ENCODE assay signal across 9 mouse cellular contexts in the genomic region with DNA sequence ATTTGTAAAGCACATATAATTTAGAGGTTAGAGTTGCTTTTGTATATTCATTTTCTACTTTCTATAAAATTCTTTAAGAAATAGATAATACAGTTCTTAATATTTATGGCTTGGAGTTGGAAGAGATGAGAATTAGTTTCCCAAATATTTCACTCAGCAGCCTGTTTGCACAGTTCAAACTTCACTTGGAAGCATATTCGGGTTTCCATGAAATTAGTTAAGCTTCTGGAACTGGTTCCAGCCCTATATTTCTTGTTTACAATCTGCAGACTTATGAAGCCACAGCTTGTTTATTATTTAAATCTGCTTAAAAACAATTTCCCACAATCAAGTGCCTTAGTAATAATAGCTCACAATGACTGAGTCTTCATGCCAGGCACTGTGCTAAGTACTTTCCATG. TPM values are rescaled to one million over a fixed set of nuclear protein-coding genes. Genes with fewer than 3 reads are reported as not detected.
DNase-seq lines count a peak whose midpoint lies in the region; ATAC-seq lines count a peak whose summit lies in the region.
"Had no signal": no experiment of that assay in that cellular context is flagged by ENCODE, and none has a peak within 500 bp of the region (broad histone marks: within the 10 kb centered on the region; RNA-seq: fewer than 3 reads in every experiment).

No protein-coding gene starts in this region.

- DNase-seq in kidney, adult 9 months = peak; percentile 28
- no peak for DNase-seq in kidney, postnatal 25 days
- DNase-seq in cerebellum, adult 9-11 months = no peak
- no peak for DNase-seq in adrenal gland, postnatal 4 days (ENCODE audit: low spot score in 2 of 2)
- DNase-seq: lung, postnatal 10 days; thymus, adult 18-20 months had no signal

- no peaks in the 10 kb centered on the region for H3K9me3 ChIP-seq in embryonic facial prominence, embryonic 13.5 days
- no peaks in the 10 kb centered on the region for H3K9me3 ChIP-seq in liver, embryonic 12.5 days (replicated peaks)

- 40% methylated on average over 1 of the region's 1 CpGs for WGBS in embryonic facial prominence, embryonic 13.5 days
- WGBS in liver, embryonic 12.5 days (ENCODE audit: insufficient replicate concordance) = 39% methylated on average over 1 of the region's 1 CpGs

- peaks cover 13% of the 10 kb centered on the region; the same call in 1 of the 2 replicates for H3K4me1 ChIP-seq in brown adipose tissue, adult 24 weeks (ENCODE audit: control insufficient read depth, insufficient read depth, insufficient read length, low read length)
- peaks cover 20% of the 10 kb centered on the region for H3K4me1 ChIP-seq in embryonic facial prominence, embryonic 13.5 days
- peaks cover 29% of the 10 kb centered on the region for H3K4me1 ChIP-seq in liver, embryonic 12.5 days

- H3K9ac ChIP-seq in embryonic facial prominence, embryonic 13.5 days = no peak overlapping the region
- no peak overlapping the region for H3K9ac ChIP-seq in liver, embryonic 12.5 days

- peak overlapping the region; percentile 95 for H3K4me3 ChIP-seq in brown adipose tissue, adult 24 weeks (ENCODE audit: insufficient read depth, low read depth, low read length)
- peak overlapping the region; percentile 63 for H3K4me3 ChIP-seq in embryonic facial prominence, embryonic 13.5 days
- H3K4me3 ChIP-seq in liver, embryonic 12.5 days = peak overlapping the region; percentile 73; the same call in 1 of the 2 replicates

- ATAC-seq in embryonic facial prominence, embryonic 13.5 days (ENCODE audit: insufficient number of reproducible peaks, insufficient read depth, low FRiP score, low TSS enrichment, low read depth) = no peak
- no peak for ATAC-seq in liver, embryonic 12.5 days

- H3K27ac ChIP-seq in brown adipose tissue, adult 24 weeks (replicated peaks; ENCODE audit: low read depth, low read length) = peak overlapping the region; percentile 61; the same call in 1 of the 2 replicates
- no peak overlapping the region for H3K27ac ChIP-seq in embryonic facial prominence, embryonic 13.5 days
- no peak overlapping the region for H3K27ac ChIP-seq in liver, embryonic 12.5 days

- no peaks in the 10 kb centered on the region for H3K36me3 ChIP-seq in embryonic facial prominence, embryonic 13.5 days
- no peaks in the 10 kb centered on the region for H3K36me3 ChIP-seq in liver, embryonic 12.5 days

- H3K4me2 ChIP-seq in embryonic facial prominence, embryonic 13.5 days = peak overlapping the region; percentile 72
- peak overlapping the region; percentile 88 for H3K4me2 ChIP-seq in liver, embryonic 12.5 days

- H3K27me3 ChIP-seq in embryonic facial prominence, embryonic 13.5 days = no peaks in the 10 kb centered on the region
- no peaks in the 10 kb centered on the region for H3K27me3 ChIP-seq in liver, embryonic 12.5 days (replicated peaks)

RNA-seq across cellular contexts. Expression of gene Arhgap29, which starts 17.1 kb away (rescaled TPM):
- polyA plus RNA-seq in brown adipose tissue, adult 24 weeks (2012; ENCODE audit: insufficient read depth, insufficient read length, missing spikeins) = 73.7 and 81.7 TPM in 2 replicates
- polyA plus RNA-seq in embryonic facial prominence, embryonic 13.5 days (2015; fragmentation: Nextera tagmentation; extraction: Ambion mirVana) = 44.2 and 49.3 TPM in 2 replicates
- 11.2 and 12.7 TPM in 2 replicates for polyA plus RNA-seq in liver, embryonic 12.5 days (2016; fragmentation: Nextera tagmentation; extraction: Ambion mirVana)
- 10 to 100 TPM; 82.8 to 88.0 TPM for total RNA-seq in adrenal gland, postnatal 4 days (2021)
